Mouse (Mus musculus): ENCODE data around the gene Ifngr1. TPM values are rescaled to one million over a fixed set of nuclear protein-coding genes. Genes with fewer than 3 reads are reported as not detected.

The Ifngr1 gene
- polyA plus RNA-seq, 1 experiment: 72.3 TPM

DNA sequence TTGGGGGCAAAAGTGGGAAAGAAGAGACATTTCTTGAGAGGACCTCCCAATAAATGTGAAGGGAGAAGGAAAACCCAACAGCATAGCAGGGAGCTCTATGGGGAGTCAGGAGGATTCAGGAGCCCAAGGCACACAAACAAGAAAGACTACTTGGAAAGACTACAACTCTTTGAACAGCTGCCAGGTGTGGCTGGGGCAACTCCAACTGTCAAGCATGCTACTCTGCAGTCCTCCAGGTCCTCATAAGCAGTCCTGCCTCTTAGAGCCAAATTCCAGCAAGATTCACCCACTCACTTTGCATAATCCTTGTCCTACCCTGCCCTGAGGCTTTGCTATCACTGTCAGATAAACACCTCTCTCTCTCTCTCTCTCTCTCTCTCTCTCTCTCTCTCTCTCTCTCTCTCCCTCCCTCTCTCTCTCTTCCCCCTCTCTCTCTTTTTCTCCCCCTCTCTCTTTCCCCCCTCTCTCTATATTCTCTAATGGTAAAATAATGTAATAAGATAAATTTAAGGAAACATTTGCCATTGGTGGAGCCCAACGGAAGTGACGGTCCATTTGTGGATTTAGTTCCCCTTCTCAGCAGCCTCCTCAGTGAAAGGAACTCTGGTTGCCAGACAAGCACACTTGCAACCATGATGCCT lies 29.8 kb downstream of the Ifngr1 start, which contains the start of gene Il22ra2:
TSS of gene Il22ra2 (plus strand) at position 591 of the 641 bp plus-strand sequence.
- Histone ChIP-seq H3K4me3 (replicated peaks; ENCODE audit: extremely low read depth, low read depth, low read length) (no peak within 1 kb of the TSS), H3K4me1 (ENCODE audit: control insufficient read depth, insufficient read depth, low read length) (no peaks in the 10 kb centered on the region)
- 79% methylated on average over 2 of the region's 2 CpGs for WGBS
- DNase-seq: peak; percentile 53
- TF ChIP-seq CTCF (IDR thresholded peaks at IDR 0.05; ENCODE audit: insufficient read depth, low read length) (no peak), POLR2A (IDR thresholded peaks at IDR 0.05; ENCODE audit: borderline replicate concordance, extremely low read depth, low read depth, low read length) (no peak)

DNA sequence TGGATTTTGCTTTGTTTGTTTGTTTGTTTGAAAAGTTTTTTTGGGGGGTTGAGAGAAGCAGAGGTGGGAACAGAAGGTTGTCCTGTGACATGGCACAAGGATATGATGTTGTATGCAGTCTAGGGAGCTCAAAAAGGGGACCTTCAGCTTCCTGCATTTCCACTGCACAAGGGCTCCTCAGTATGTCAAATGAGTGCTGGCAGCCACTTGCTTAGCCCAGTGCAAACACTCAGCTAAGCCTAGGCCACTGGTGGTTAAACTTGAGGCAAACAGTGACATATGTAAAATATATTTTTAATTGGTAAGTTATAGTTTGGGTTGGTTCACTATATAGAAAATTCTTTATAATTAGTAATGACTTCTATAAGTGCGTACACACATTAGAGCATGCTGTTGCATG lies 32.9 kb downstream of the Ifngr1 start:
- WGBS: 81% methylated on average over 1 of the region's 1 CpGs
- H3K4me3 ChIP-seq (replicated peaks; ENCODE audit: extremely low read depth, low read depth, low read length): no peak overlapping the region
- no peak for DNase-seq
- TF ChIP-seq POLR2A (IDR thresholded peaks at IDR 0.05; ENCODE audit: borderline replicate concordance, extremely low read depth, low read depth, low read length) (no peak), CTCF (IDR thresholded peaks at IDR 0.05; ENCODE audit: insufficient read depth, low read length) (no peak)
- H3K4me1 ChIP-seq (ENCODE audit: control insufficient read depth, insufficient read depth, low read length): no peaks in the 10 kb centered on the region; the same call in 1 of the 2 replicates

DNA sequence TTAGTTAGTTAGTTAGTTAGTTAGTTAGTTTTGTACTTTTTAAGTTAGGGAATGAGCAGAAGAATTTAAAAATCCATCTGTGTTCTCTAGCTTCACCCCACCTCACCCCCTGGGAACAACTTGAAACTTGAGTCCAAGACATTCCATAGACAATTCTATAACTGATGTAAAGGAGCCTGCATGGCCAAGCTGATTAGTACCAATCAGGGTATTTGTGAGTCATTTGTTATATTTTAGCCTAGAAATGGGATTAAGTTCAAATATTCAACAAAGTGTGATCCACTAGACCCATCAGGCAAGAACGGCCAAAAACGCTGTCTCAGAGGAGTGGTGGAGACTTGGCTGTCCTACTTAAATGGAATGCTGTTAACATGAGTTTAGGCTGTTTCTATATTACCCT lies 35.6 kb downstream of the Ifngr1 start:
- TF ChIP-seq CTCF (IDR thresholded peaks at IDR 0.05; ENCODE audit: insufficient read depth, low read length) (no peak), POLR2A (IDR thresholded peaks at IDR 0.05; ENCODE audit: borderline replicate concordance, extremely low read depth, low read depth, low read length) (no peak)
- H3K4me1 ChIP-seq (ENCODE audit: control insufficient read depth, insufficient read depth, low read length): peaks cover 4% of the 10 kb centered on the region
- no peak for DNase-seq
- H3K4me3 ChIP-seq (replicated peaks; ENCODE audit: extremely low read depth, low read depth, low read length): no peak overlapping the region
- 54% methylated on average over 2 of the region's 2 CpGs for WGBS

DNA sequence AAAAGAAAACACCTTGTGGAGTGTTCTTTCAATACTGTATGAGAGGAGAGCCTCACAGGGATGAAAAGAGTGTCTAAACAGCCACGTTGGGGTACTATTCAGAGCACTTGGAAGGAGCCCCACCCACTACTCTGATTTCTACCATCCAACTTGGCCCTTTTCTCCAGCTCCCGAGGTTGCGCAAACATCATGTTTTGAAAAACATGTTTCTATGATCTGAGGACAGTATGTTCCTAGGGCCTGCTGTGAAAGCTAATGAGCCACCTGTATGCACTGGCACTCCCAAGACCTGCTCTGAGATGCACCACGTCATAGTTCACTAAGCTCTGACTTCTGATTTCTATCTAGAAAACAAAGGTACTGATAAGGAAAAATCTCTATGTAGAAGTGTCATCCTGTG lies 36.0 kb downstream of the Ifngr1 start:
- Histone ChIP-seq H3K4me1 (ENCODE audit: control insufficient read depth, insufficient read depth, low read length) (peaks cover 4% of the 10 kb centered on the region), H3K4me3 (replicated peaks; ENCODE audit: extremely low read depth, low read depth, low read length) (no peak overlapping the region)
- no peak for DNase-seq
- WGBS: 48% methylated on average over 4 of the region's 4 CpGs
- TF ChIP-seq CTCF (IDR thresholded peaks at IDR 0.05; ENCODE audit: insufficient read depth, low read length): no peak
- no peak for TF ChIP-seq POLR2A (IDR thresholded peaks at IDR 0.05; ENCODE audit: borderline replicate concordance, extremely low read depth, low read depth, low read length)

DNA sequence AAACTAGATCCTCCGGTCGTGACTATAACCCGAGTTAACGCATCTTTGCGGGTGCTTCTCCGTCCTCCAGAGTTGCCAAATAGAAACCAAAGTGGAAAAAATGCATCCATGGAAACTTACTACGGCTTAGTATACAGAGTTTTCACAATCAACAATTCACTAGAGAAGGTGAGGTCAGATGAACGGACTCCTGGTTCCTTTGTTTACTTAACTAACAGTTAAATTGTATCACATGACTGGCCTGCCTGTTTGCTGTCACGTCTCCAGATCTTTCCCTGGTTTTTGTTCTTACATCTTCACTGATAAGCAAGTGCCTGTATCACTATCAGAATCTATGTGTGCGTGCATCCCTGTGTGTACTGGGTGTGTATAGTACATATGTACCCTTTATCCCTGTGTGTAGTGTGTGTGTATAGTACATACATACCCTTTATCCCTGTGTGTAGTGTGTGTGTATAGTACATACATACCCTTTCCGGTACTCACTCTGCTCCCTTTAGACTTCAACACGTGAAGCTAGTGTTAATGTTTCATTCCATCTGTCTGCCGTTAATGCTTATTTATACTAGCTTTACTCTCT lies 40.0 kb downstream of the Ifngr1 start:
- Histone ChIP-seq H3K4me3 (replicated peaks; ENCODE audit: extremely low read depth, low read depth, low read length) (no peak overlapping the region), H3K4me1 (ENCODE audit: control insufficient read depth, insufficient read depth, low read length) (peaks cover 4% of the 10 kb centered on the region)
- no peak for DNase-seq
- 28% methylated on average over 13 of the region's 13 CpGs for WGBS
- no peak for TF ChIP-seq CTCF (IDR thresholded peaks at IDR 0.05; ENCODE audit: insufficient read depth, low read length)
- TF ChIP-seq POLR2A (IDR thresholded peaks at IDR 0.05; ENCODE audit: borderline replicate concordance, extremely low read depth, low read depth, low read length): no peak

DNA sequence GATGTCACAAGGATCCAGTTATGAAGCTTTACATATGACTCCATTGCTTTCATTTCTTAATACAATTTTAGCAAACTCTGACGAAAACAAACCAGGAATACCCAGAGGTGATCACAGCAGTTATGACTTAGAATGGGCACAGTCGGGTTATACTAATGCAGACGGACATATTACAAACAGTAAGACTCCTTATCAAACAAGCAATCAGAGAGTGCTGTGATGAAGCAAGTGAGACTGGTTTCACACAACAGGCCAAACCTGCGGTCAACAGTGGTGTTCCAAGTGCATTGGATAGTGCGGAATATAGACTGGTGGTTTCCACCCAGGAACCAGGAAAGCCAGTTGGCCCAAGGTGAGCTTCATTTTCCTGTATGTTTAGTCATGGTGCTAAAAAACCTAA lies 47.1 kb downstream of the Ifngr1 start:
- Histone ChIP-seq H3K4me3 (replicated peaks; ENCODE audit: extremely low read depth, low read depth, low read length) (no peak overlapping the region), H3K4me1 (ENCODE audit: control insufficient read depth, insufficient read depth, low read length) (no peaks in the 10 kb centered on the region)
- no peak for DNase-seq
- WGBS: 82% methylated on average over 5 of the region's 5 CpGs
- TF ChIP-seq CTCF (IDR thresholded peaks at IDR 0.05; ENCODE audit: insufficient read depth, low read length) (no peak), POLR2A (IDR thresholded peaks at IDR 0.05; ENCODE audit: borderline replicate concordance, extremely low read depth, low read depth, low read length) (no peak)

DNA sequence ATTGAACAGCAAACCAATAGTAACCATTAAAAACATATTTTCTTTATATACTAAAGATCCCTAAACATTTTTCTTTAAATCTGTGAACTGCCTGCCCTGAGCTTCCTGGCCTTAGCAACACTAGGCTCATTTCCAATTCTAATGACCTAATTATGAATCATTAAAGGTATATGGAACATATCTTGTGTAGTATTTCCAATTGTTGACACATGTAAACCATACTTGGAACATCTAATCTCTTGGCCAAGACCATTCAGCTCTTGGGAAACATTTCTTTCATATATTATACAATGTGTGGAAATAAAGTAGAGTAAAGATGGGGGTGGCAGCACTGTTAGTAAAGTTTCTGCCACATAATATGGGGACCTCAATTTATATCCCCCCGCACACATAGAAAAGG lies 47.9 kb downstream of the Ifngr1 start:
- no peak for DNase-seq
- WGBS: 100% methylated on average over 1 of the region's 1 CpGs
- H3K4me3 ChIP-seq (replicated peaks; ENCODE audit: extremely low read depth, low read depth, low read length): no peak overlapping the region
- no peak for TF ChIP-seq CTCF (IDR thresholded peaks at IDR 0.05; ENCODE audit: insufficient read depth, low read length)
- TF ChIP-seq POLR2A (IDR thresholded peaks at IDR 0.05; ENCODE audit: borderline replicate concordance, extremely low read depth, low read depth, low read length): no peak
- H3K4me1 ChIP-seq (ENCODE audit: control insufficient read depth, insufficient read depth, low read length): no peaks in the 10 kb centered on the region

DNA sequence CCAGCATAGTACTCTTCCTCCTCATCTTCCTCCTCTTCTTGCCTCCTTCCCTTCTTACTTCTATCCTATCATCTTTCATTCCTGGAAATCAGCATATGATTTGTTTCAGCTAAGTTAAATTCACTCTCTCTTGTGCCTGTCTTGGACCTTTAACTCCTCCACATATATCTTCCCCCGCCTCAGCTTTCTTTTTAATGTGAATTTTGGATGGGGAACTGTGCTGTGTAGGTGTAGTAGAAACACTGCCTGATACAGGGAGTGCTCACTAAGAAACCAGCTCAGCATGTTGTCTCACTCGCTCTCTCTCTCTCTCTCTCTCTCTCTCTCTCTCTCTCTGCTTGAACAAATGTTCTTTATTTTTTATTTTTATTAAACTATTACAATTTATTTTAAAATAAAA lies 53.4 kb downstream of the Ifngr1 start:
- TF ChIP-seq POLR2A (IDR thresholded peaks at IDR 0.05; ENCODE audit: borderline replicate concordance, extremely low read depth, low read depth, low read length): no peak
- TF ChIP-seq CTCF (IDR thresholded peaks at IDR 0.05; ENCODE audit: insufficient read depth, low read length): no peak
- H3K4me1 ChIP-seq (ENCODE audit: control insufficient read depth, insufficient read depth, low read length): no peaks in the 10 kb centered on the region
- H3K4me3 ChIP-seq (replicated peaks; ENCODE audit: extremely low read depth, low read depth, low read length): no peak overlapping the region
- 92% methylated on average over 2 of the region's 2 CpGs for WGBS
- DNase-seq: no peak

DNA sequence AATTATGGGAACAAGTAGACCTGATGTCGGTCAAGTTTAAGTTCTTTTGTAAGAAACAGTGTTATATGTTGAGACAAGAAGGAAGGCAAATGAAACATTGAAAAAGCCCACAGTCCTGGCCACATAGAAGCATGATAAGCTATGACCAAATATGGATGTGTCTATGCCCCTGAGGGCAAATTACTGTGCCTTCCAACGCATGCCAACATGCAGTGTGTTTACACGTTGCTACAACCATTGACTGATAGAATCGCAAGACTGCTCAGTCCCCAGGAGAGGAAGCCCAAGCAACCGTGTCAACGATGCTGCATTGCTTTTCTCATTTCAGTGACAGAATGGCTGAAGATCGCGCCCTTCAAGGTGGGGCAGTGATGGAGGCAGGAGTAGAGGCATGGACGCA lies 65.7 kb downstream of the Ifngr1 start:
- Histone ChIP-seq H3K4me1 (ENCODE audit: control insufficient read depth, insufficient read depth, low read length) (no peaks in the 10 kb centered on the region), H3K4me3 (replicated peaks; ENCODE audit: extremely low read depth, low read depth, low read length) (no peak overlapping the region)
- DNase-seq: no peak
- no peak for TF ChIP-seq POLR2A (IDR thresholded peaks at IDR 0.05; ENCODE audit: borderline replicate concordance, extremely low read depth, low read depth, low read length)
- no peak for TF ChIP-seq CTCF (IDR thresholded peaks at IDR 0.05; ENCODE audit: insufficient read depth, low read length)
- 78% methylated on average over 9 of the region's 9 CpGs for WGBS

Other genes with a start within 250 kb of the Ifngr1 start
- 0.32 and 0.49 TPM in 2 replicates for gene Olig3, start 235.4 kb upstream of the Ifngr1 start, polyA plus RNA-seq (2012; rRNA removed)
- 0.32 and 0.43 TPM in 2 replicates for gene Il22ra2, start 30.0 kb downstream of the Ifngr1 start, polyA plus RNA-seq (2012; rRNA removed)
- 0.13 TPM in 1 of 2 replicates, not detected in the other for gene Il20ra, start 120.6 kb downstream of the Ifngr1 start, polyA plus RNA-seq (2012; rRNA removed)

Data from lung, adult 2 months (tissue).